Mouse (Mus musculus) gastrocnemius, postnatal 4 days (tissue): Measurements from ENCODE around the gene Serpinf1. TPM values are rescaled to one million over a fixed set of nuclear protein-coding genes. Genes with fewer than 3 reads are reported as not detected.

Source experiments
- DNase-seq, 2 experiments: peaks; one replicate each; pipeline ENCODE4 v3.0.0; 2021 to 2022; ENCODE audit warnings: low spot score in 2 of 2, mixed read lengths in 2 of 2
- long read RNA-seq, 2 experiments: library from polyadenylated mRNA; stranded (forward); transcript quantifications; one replicate each; pipeline ENCODE4 v2.0.0; 2021
- total RNA-seq, 2 experiments: library from RNA; stranded (reverse); gene quantifications; 2 replicates each; pipeline ENCODE4 v1.2.3; 2021

Gene Serpinf1
- total RNA-seq: 100 to 1,000 TPM; 130 to 141 TPM
- long read RNA-seq, experiment 1, transcript Serpinf1-201 (8 exons, 1,832 nt): major isoform, 44 of 61 reads
- long read RNA-seq, experiment 1, partial matches to known transcripts: 12 of 61 reads
- long read RNA-seq, experiment 1, other reads (novel, unspliced or antisense): 5 of 61 reads
- long read RNA-seq, experiment 2, transcript Serpinf1-201 (8 exons, 1,832 nt): major isoform, 78 of 93 reads
- long read RNA-seq, experiment 2, partial matches to known transcripts: 11 of 93 reads
- long read RNA-seq, experiment 2, other reads (novel, unspliced or antisense): 4 of 93 reads

- no peak for DNase-seq
These were observed at the start of gene Serpinf1 for GRCm38 (mm10) chr11:75422013-75422792. Gene Serpinf1 (minus strand): TSS chr11:75422701.

- no peak for DNase-seq
These were observed 48.2 kb upstream of the Serpinf1 start for GRCm38 (mm10) chr11:75470675-75471074.

- DNase-seq: no peak
These were observed 46.8 kb upstream of the Serpinf1 start for GRCm38 (mm10) chr11:75469261-75469660.

- DNase-seq: no peak
These were observed 45.9 kb upstream of the Serpinf1 start for GRCm38 (mm10) chr11:75468410-75468809.

GRCm38 (mm10) chr11:75467512-75468215 lies 45.2 kb upstream of the Serpinf1 start:
- DNase-seq: peak in 1 of 2 experiments; percentile 76

- no peak for DNase-seq
These were observed 44.4 kb upstream of the Serpinf1 start for GRCm38 (mm10) chr11:75466731-75467505.

GRCm38 (mm10) chr11:75465051-75465450 lies 42.5 kb upstream of the Serpinf1 start:
- no peak for DNase-seq

- DNase-seq: no peak
These were observed 41.9 kb upstream of the Serpinf1 start for GRCm38 (mm10) chr11:75464417-75464816.

- DNase-seq: no peak
These were observed 41.1 kb upstream of the Serpinf1 start for GRCm38 (mm10) chr11:75463624-75464023.

- peak; percentile 85 to 96 for DNase-seq
These were observed 40.4 kb upstream of the Serpinf1 start for GRCm38 (mm10) chr11:75462865-75463336.

GRCm38 (mm10) chr11:75462253-75462783 lies 39.8 kb upstream of the Serpinf1 start:
- DNase-seq: peak; percentile 76 to 90

- peak in 1 of 2 experiments; percentile 48 for DNase-seq
These were observed 39.3 kb upstream of the Serpinf1 start for GRCm38 (mm10) chr11:75461743-75462252.

GRCm38 (mm10) chr11:75460844-75461742 lies 38.6 kb upstream of the Serpinf1 start, which contains the start of gene Tlcd2:
Gene Tlcd2 (plus strand): TSS chr11:75461715.
- DNase-seq: peak; percentile 97 to 99

- peak in 1 of 2 experiments; percentile 76 for DNase-seq
These were observed 37.8 kb upstream of the Serpinf1 start for GRCm38 (mm10) chr11:75460103-75460843.

- no peak for DNase-seq
These were observed 37.2 kb upstream of the Serpinf1 start for GRCm38 (mm10) chr11:75459751-75460102.

GRCm38 (mm10) chr11:75459141-75459711 lies 36.7 kb upstream of the Serpinf1 start:
- DNase-seq: peak in 1 of 2 experiments; percentile 52

- DNase-seq: no peak
These were observed 36.1 kb upstream of the Serpinf1 start for GRCm38 (mm10) chr11:75458628-75459041.

- DNase-seq: no peak
These were observed 35.7 kb upstream of the Serpinf1 start for GRCm38 (mm10) chr11:75458169-75458568.
